Mouse (Mus musculus): ENCODE results near the gene Sim1.

DNA sequence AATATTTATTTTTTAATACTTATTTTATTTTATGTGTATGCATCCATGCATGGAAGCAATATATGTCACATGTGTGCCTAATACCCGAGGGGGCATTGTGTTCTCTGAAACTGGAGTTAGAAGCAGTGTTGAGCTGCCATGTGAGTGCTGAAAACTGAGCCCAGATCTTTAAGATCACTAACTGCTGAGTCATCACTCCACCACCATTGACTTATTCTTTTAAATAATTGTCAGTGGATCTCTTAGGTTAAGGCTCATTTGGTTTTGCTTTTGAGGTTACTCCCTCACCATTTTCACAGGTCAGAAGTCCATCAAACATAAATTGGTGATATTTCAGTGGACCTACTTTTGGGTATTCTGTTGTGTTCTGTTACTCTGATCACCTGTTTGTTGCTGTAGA, 79.1 kb downstream of the Sim1 start:
- no peak for TF ChIP-seq CTCF (IDR thresholded peaks at IDR 0.05; ENCODE audit: borderline replicate concordance, control insufficient read depth, extremely low read depth, insufficient read depth, low read length, poor library complexity)
- TF ChIP-seq POLR2A (IDR thresholded peaks at IDR 0.05; ENCODE audit: control insufficient read depth, extremely low read depth, insufficient read depth, low read length, poor library complexity), result no peak
